Mouse (Mus musculus) C2C12 (cell line): ENCODE measurements around the gene Traip. TPM values are rescaled to one million over a fixed set of nuclear protein-coding genes. Genes with fewer than 3 reads are reported as not detected.

ENCODE experiments used
- H3K27me3 ChIP-seq: one replicate; pipeline ENCODE4 v1.6.1; 2011; ENCODE audit not compliant: control insufficient read depth, insufficient read depth, insufficient read length
- H3K36me3 ChIP-seq: one replicate; pipeline ENCODE4 v1.6.1; 2011; ENCODE audit not compliant: control insufficient read depth, insufficient read depth
- H3K4me3 ChIP-seq: one replicate; pipeline ENCODE4 v1.5.1; 2011; ENCODE audit warnings: mild to moderate bottlenecking, control low read depth; ENCODE audit not compliant: poor library complexity, insufficient read depth, severe bottlenecking
- H3K79me2 ChIP-seq: one replicate; pipeline ENCODE4 v1.6.1; 2011; ENCODE audit not compliant: control insufficient read depth, insufficient read depth
- H3K79me3 ChIP-seq: one replicate; pipeline ENCODE4 v1.6.1; 2011; ENCODE audit warnings: low read depth, control low read depth
- H3ac ChIP-seq: one replicate; pipeline ENCODE3; 2011; ENCODE audit warnings: low read depth; ENCODE audit not compliant: control insufficient read depth, insufficient read length
- CEBPB ChIP-seq: IDR thresholded peaks from one replicate; pipeline ENCODE4 v1.6.1; 2011; ENCODE audit warnings: low read depth, mild to moderate bottlenecking, control low read depth, moderate library complexity
- CTCF ChIP-seq: IDR thresholded peaks from one replicate; pipeline ENCODE4 v1.5.1; 2011; ENCODE audit not compliant: control insufficient read depth, insufficient read depth, insufficient read length
- FOSL1 ChIP-seq: IDR thresholded peaks from one replicate; pipeline ENCODE4 v1.8.0; 2011; ENCODE audit warnings: mild to moderate bottlenecking, low read length; ENCODE audit not compliant: poor library complexity, insufficient read depth, severe bottlenecking
- MAX ChIP-seq: IDR thresholded peaks from one replicate; pipeline ENCODE4 v1.6.1; 2011; ENCODE audit warnings: mild to moderate bottlenecking, control low read depth
- MYOD1 ChIP-seq: IDR thresholded peaks from one replicate; pipeline ENCODE4 v1.6.1; 2011; ENCODE audit warnings: low read depth; ENCODE audit not compliant: control insufficient read depth, insufficient read length
- MYOG ChIP-seq: IDR thresholded peaks from one replicate; pipeline ENCODE4 v1.6.1; 2011; ENCODE audit not compliant: control insufficient read depth, insufficient read length; ENCODE audit errors: extremely low read depth
- USF1 ChIP-seq: IDR thresholded peaks from one replicate; pipeline ENCODE4 v1.6.1; 2011; ENCODE audit warnings: low read depth, mild to moderate bottlenecking, control low read depth, moderate library complexity
- polyA plus RNA-seq: library from polyadenylated mRNA; unstranded; fragments of >200 nt; fragmentation: generic; extraction: Trizol; gene quantifications from one replicate; pipeline ENCODE4 v1.2.1, GENCODE M21; 2012; ENCODE audit warnings: missing spikeins

Gene Traip
- polyA plus RNA-seq, 1 experiment = 18.5 TPM

DNA sequence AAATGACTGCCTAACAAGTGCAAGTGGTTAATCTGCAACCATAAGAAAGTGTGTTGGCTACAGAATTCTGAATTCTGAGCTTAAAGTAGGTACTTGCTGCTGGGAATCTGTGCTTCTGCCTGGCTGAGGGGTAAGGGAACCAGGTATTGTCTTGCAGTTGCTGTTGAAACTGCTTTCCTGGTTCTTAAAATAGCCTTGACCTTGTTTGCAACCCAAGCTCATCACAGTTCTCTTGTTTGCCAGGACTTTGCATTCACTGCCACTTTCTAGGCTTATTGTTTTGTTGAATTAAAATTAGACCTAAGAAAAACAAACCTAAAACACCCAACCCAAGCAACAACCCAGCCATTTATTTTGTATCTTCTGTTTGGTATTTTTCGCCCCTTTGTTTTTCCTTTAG, 70.8 kb downstream of the Traip start:
- peaks cover 42% of the 10 kb centered on the region for H3K79me2 ChIP-seq
- peaks cover 11% of the 10 kb centered on the region for H3K36me3 ChIP-seq
- TF ChIP-seq MYOG (no peak), USF1 (no peak), MAX (no peak), CEBPB (no peak), MYOD1 (no peak), FOSL1 (no peak), CTCF (no peak)
- H3ac ChIP-seq = no peak overlapping the region
- peaks cover 3% of the 10 kb centered on the region for H3K79me3 ChIP-seq
- H3K4me3 ChIP-seq = no peak overlapping the region
- H3K27me3 ChIP-seq = no peaks in the 10 kb centered on the region

Other genes starting within 250 kb of the Traip start
- 0.36 TPM for gene Sema3f, start 239.7 kb upstream of the Traip start, polyA plus RNA-seq
- 29.8 TPM for gene Rbm5, start 179.1 kb upstream of the Traip start, polyA plus RNA-seq
- 12.9 TPM for gene Rbm6, start 76.9 kb upstream of the Traip start, polyA plus RNA-seq
- gene Mon1a, start 62.0 kb upstream of the Traip start, polyA plus RNA-seq = 7.7 TPM
- 0.02 TPM for gene Mst1r, start 43.3 kb upstream of the Traip start, polyA plus RNA-seq
- gene Actl11, start 21.7 kb upstream of the Traip start, polyA plus RNA-seq = not detected
- 0.07 TPM for gene Camkv, start 14.5 kb upstream of the Traip start, polyA plus RNA-seq
- gene Uba7, start 25.4 kb downstream of the Traip start, polyA plus RNA-seq = 0.51 TPM
- gene Gm20661, start 32.9 kb downstream of the Traip start, polyA plus RNA-seq = not detected
- gene Inka1, start 35.7 kb downstream of the Traip start, polyA plus RNA-seq = 1.8 TPM
- not detected for gene Cdhr4, start 42.4 kb downstream of the Traip start, polyA plus RNA-seq
- gene Gm20662, start 46.2 kb downstream of the Traip start, polyA plus RNA-seq = 0.20 TPM
- gene Ip6k1, start 52.4 kb downstream of the Traip start, polyA plus RNA-seq = 30.8 TPM
- 23.5 TPM for gene Gmppb, start 99.1 kb downstream of the Traip start, polyA plus RNA-seq
- 1.9 TPM for gene Amigo3, start 103.0 kb downstream of the Traip start, polyA plus RNA-seq
- gene Mst1, start 130.3 kb downstream of the Traip start, polyA plus RNA-seq = 0.09 TPM
- gene Rnf123, start 133.2 kb downstream of the Traip start, polyA plus RNA-seq = 15.4 TPM
- gene Apeh, start 144.5 kb downstream of the Traip start, polyA plus RNA-seq = 49.1 TPM
- gene Bsn, start 240.2 kb downstream of the Traip start, polyA plus RNA-seq = 0.85 TPM